Mouse (Mus musculus) bone marrow macrophage, adult 2 months (primary cell): ENCODE data around the gene As3mt.

Experiments
- CTCF ChIP-seq: IDR thresholded peaks from 2 replicates; pipeline ENCODE4 v1.5.1; 2012; ENCODE audit warnings: low read depth, mild to moderate bottlenecking, low read length, moderate library complexity
- POLR2A ChIP-seq: IDR thresholded peaks from 2 replicates; pipeline ENCODE4 v1.6.1; 2012; ENCODE audit warnings: mild to moderate bottlenecking, low read depth, low read length, borderline replicate concordance

- TF ChIP-seq POLR2A: no peak
- no peak for TF ChIP-seq CTCF
These were observed 58.9 kb downstream of the As3mt start for GRCm38 (mm10) chr19:46766125-46766524.
